ENCODE assay signal across 17 mouse cellular contexts in the genomic region with DNA sequence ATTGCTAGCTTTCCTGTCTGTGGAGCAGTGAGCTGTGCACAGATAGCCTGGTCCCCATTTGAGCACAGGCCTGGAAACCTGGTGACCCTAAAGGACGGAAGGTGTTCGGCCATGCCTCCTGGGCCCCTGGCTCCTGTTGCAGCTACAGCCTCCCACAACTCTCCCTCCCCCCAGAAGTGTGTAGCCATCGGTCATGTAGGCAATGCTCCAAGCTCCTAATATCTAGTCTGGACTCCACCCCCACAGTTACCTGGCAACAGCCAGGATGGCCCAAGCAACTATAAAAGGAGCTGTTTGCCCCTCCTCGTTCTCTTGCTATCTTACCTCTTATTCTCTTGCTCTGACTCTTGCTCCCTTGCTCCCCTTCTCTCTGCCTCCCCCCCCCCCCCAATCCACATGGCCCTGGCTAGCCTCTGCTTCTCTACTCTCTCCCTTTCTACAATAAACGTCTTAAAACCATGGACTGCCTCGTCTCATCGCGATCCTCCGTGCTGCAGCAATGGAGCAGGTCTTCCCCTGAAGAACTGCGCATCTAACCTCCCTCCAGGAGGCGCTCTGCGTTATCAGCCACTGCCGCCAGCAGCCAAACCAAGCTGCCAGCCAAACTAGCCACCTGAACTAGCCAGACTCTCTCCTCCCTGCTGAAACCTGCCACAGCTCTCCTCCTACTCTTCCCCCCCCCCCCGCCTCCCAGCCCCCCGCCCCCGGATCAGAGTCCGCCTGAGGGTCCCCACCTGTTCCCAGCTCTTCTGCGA.
A peak's percentile ranks its signal among the peaks of the same experiment; 100 is the strongest.
DNase-seq lines count a peak whose midpoint lies in the region; ATAC-seq and TF ChIP-seq lines count a peak whose summit lies in the region.
"Had no signal": no experiment of that assay in that cellular context is flagged by ENCODE, and none has a peak within 500 bp of the region (broad histone marks: within the 10 kb centered on the region; RNA-seq: fewer than 3 reads in every experiment).

No protein-coding gene starts in this region.

- H3K27me3 ChIP-seq in midbrain, postnatal 0 days (ENCODE audit: insufficient read depth, low read length): no peaks in the 10 kb centered on the region
- no peaks in the 10 kb centered on the region for H3K27me3 ChIP-seq in midbrain, embryonic 15.5 days (replicated peaks)
- H3K27me3 ChIP-seq in splenic B cell, adult 2 months (ENCODE audit: control insufficient read depth, insufficient read depth, low read length, poor library complexity, severe bottlenecking): no peaks in the 10 kb centered on the region
- H3K27me3 ChIP-seq: hindbrain, embryonic 15.5 days had no signal

- 58% methylated on average over 14 of the region's 18 CpGs for WGBS in midbrain, postnatal 0 days
- WGBS in midbrain, embryonic 15.5 days: 59% methylated on average over 17 of the region's 18 CpGs

- no peak overlapping the region for H3K4me3 ChIP-seq in midbrain, postnatal 0 days (ENCODE audit: low read depth, low read length)
- no peak overlapping the region for H3K4me3 ChIP-seq in midbrain, embryonic 15.5 days
- H3K4me3 ChIP-seq: forebrain, embryonic 10.5 days; hindbrain, embryonic 15.5 days; limb, embryonic 10.5 days; midbrain, embryonic 10.5 days had no signal

- H3K9me3 ChIP-seq in midbrain, postnatal 0 days (ENCODE audit: low read length): no peaks in the 10 kb centered on the region
- no peaks in the 10 kb centered on the region for H3K9me3 ChIP-seq in midbrain, embryonic 15.5 days
- H3K9me3 ChIP-seq: forebrain, embryonic 10.5 days; hindbrain, embryonic 15.5 days; limb, embryonic 10.5 days; midbrain, embryonic 10.5 days had no signal

- no peak for ATAC-seq in midbrain, postnatal 0 days (ENCODE audit: low FRiP score)
- ATAC-seq in midbrain, embryonic 15.5 days (replicated peaks): no peak

- no peaks in the 10 kb centered on the region for H3K36me3 ChIP-seq in midbrain, postnatal 0 days (ENCODE audit: insufficient read depth, low read length)
- no peaks in the 10 kb centered on the region for H3K36me3 ChIP-seq in midbrain, embryonic 15.5 days (replicated peaks)
- H3K36me3 ChIP-seq in splenic B cell, adult 2 months (ENCODE audit: control insufficient read depth, insufficient read depth, low read length, poor library complexity, severe bottlenecking): no peaks in the 10 kb centered on the region
- H3K36me3 ChIP-seq: forebrain, embryonic 10.5 days; hindbrain, embryonic 15.5 days; limb, embryonic 10.5 days; midbrain, embryonic 10.5 days had no signal

- DNase-seq in embryo, embryonic 10 days (ENCODE audit: low spot score): peak; percentile 29
- no peak for DNase-seq in embryo, embryonic 10.5 days (ENCODE audit: low spot score)
- peak; percentile 14 for DNase-seq in kidney, adult 11 months
- no peak for DNase-seq in kidney, postnatal 14 days
- no peak for DNase-seq in midbrain, postnatal 0 days (ENCODE audit: low spot score)
- peak; percentile 4 for DNase-seq in splenic B cell, adult 2 months (ENCODE audit: low read depth, low spot score)
- DNase-seq in left cerebral cortex, postnatal 36 days (ENCODE audit: low spot score in 2 of 2): no peak
- DNase-seq: adrenal gland, adult 2 months; cerebellum, adult 18-20 months; gastrocnemius, postnatal 25 days; lung, embryonic 14.5 days; thymus, adult 18-20 months had no signal

- H3K4me2 ChIP-seq in midbrain, postnatal 0 days (ENCODE audit: low read depth, low read length, poor library complexity, severe bottlenecking): no peak overlapping the region
- no peak overlapping the region for H3K4me2 ChIP-seq in midbrain, embryonic 15.5 days
- H3K4me2 ChIP-seq: hindbrain, embryonic 15.5 days; lung, embryonic 14.5 days had no signal

- H3K4me1 ChIP-seq in midbrain, postnatal 0 days (ENCODE audit: insufficient read depth, low read length): no peaks in the 10 kb centered on the region
- H3K4me1 ChIP-seq in midbrain, embryonic 15.5 days: peaks cover 7% of the 10 kb centered on the region; the same call in 1 of the 2 replicates

- peak; percentile 23; the same call in 1 of the 2 replicates for TF ChIP-seq CTCF in midbrain, postnatal 0 days (IDR thresholded peaks at IDR 0.05)

- no peak overlapping the region for H3K27ac ChIP-seq in midbrain, postnatal 0 days (ENCODE audit: low read depth, low read length)
- no peak overlapping the region for H3K27ac ChIP-seq in midbrain, embryonic 15.5 days
- H3K27ac ChIP-seq: forebrain, embryonic 10.5 days; hindbrain, embryonic 15.5 days; midbrain, embryonic 10.5 days had no signal

- H3K9ac ChIP-seq in midbrain, postnatal 0 days (replicated peaks; ENCODE audit: low read length, poor library complexity, severe bottlenecking): no peak overlapping the region
- H3K9ac ChIP-seq in midbrain, embryonic 15.5 days: no peak overlapping the region
- H3K9ac ChIP-seq: hindbrain, embryonic 15.5 days; lung, embryonic 14.5 days had no signal

- intact Hi-C loops in left cerebral cortex, postnatal 36 days (cut with DNase I): loop anchor here (5.0 kb wide), 1 partner anchor 123 kb away; a partner anchor contains a TSS

Comparison
In these comparisons a context has a peak if more than half of its experiments do, and no peak if none do; other contexts are left out.
1. DNase-seq: peak in embryo, embryonic 10 days (single experiment), kidney, adult 11 months (single experiment) and splenic B cell, adult 2 months (single experiment); none in embryo, embryonic 10.5 days (single experiment), kidney, postnatal 14 days (single experiment), midbrain, postnatal 0 days (single experiment) and left cerebral cortex, postnatal 36 days (0 of 2).